Mouse (Mus musculus): Measurements from ENCODE around the gene Mast4. TPM values are rescaled to one million over a fixed set of nuclear protein-coding genes. Genes with fewer than 3 reads are reported as not detected.

The Mast4 gene
- polyA plus RNA-seq, 1 experiment from 2014 or later = 19.5 TPM

DNA sequence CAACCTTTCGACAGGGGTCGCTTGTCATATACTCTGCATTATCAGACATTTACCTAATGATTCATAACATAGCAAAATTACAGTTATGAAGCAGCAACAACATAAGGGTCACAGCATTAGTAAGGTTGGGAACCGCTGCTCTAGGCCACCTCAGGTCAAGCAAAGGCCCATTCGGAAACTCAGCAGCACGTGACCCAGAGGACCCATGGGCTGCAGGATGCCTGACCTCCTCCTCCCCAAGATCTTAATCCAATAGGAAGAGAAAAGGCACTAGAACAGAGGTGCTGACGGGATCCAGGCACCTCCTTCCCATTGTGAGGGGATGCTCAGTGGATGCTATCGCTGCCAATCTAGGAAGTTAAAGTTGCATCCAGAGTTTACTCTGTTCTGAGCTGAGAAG is 432.2 kb downstream of the Mast4 start:
- Histone ChIP-seq H3K4me3 (ENCODE audit: low read depth, low read length) (no peak overlapping the region), H3K4me2 (ENCODE audit: low read depth) (no peak overlapping the region), H3K4me1 (ENCODE audit: control insufficient read depth, insufficient read depth, low read length) (peaks cover 11% of the 10 kb centered on the region; the same call in 1 of the 2 replicates), H3K27ac (ENCODE audit: low read depth, low read length) (no peak overlapping the region), H3K9ac (ENCODE audit: low read length) (no peak overlapping the region), H3K9me3 (ENCODE audit: control insufficient read depth, low read length) (no peaks in the 10 kb centered on the region), H3K27me3 (ENCODE audit: control insufficient read depth, insufficient read depth, low read length) (no peaks in the 10 kb centered on the region), H3K36me3 (ENCODE audit: control insufficient read depth, insufficient read depth, low read length) (no peaks in the 10 kb centered on the region)
- 81% methylated on average over 7 of the region's 7 CpGs for WGBS
- no peak for DNase-seq (ENCODE audit: low spot score)
- no peak for ATAC-seq (ENCODE audit: insufficient read depth, low FRiP score, low TSS enrichment)

DNA sequence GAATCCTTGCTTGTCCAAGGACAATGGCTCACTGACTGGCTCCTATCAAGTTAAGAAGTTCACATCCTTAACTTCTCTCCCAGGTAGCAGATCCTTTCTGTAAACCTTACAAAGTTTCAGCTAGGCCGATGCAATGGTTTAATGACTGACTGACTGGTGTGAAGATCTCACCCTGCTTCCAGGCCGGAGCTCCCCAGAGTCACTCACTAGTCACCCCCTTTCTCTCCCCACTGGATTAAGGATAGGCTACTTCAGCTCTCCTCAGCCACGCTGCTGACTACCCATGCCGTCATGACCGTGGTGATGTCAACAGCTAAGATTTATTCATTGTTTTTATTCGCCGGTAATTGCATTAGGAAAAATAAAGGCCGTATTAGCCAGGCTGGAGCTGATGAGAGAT is 433.8 kb downstream of the Mast4 start:
- no peak overlapping the region for H3K27ac ChIP-seq (ENCODE audit: low read depth, low read length)
- peaks cover 11% of the 10 kb centered on the region; the same call in 1 of the 2 replicates for H3K4me1 ChIP-seq (ENCODE audit: control insufficient read depth, insufficient read depth, low read length)
- H3K36me3 ChIP-seq (ENCODE audit: control insufficient read depth, insufficient read depth, low read length) = no peaks in the 10 kb centered on the region
- H3K9me3 ChIP-seq (ENCODE audit: control insufficient read depth, low read length) = no peaks in the 10 kb centered on the region
- H3K9ac ChIP-seq (ENCODE audit: low read length) = no peak overlapping the region
- no peaks in the 10 kb centered on the region for H3K27me3 ChIP-seq (ENCODE audit: control insufficient read depth, insufficient read depth, low read length)
- no peak overlapping the region for H3K4me2 ChIP-seq (ENCODE audit: low read depth)
- H3K4me3 ChIP-seq (ENCODE audit: low read depth, low read length) = no peak overlapping the region
- 60% methylated on average over 8 of the region's 8 CpGs for WGBS
- no peak for ATAC-seq (ENCODE audit: insufficient read depth, low FRiP score, low TSS enrichment)
- DNase-seq (ENCODE audit: low spot score) = no peak

DNA sequence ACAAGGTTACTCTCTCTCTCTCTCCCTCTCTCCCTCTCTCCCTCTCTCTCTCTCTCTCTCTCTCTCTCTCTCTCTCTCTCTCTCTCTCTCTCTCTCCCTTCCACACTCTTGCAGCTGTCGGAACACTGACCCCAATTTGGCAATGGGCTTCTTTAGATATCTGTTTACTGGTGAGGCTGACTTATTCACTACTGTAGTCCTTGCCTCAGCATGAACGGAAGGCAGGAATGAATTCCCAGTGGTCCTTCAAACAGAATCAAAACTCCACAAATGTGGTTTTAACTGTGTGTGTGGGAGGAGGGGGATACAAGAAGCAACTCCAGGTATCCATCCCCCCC is 434.2 kb downstream of the Mast4 start:
- no peaks in the 10 kb centered on the region for H3K27me3 ChIP-seq (ENCODE audit: control insufficient read depth, insufficient read depth, low read length)
- H3K4me3 ChIP-seq (ENCODE audit: low read depth, low read length) = no peak overlapping the region
- no peak overlapping the region for H3K9ac ChIP-seq (ENCODE audit: low read length)
- H3K36me3 ChIP-seq (ENCODE audit: control insufficient read depth, insufficient read depth, low read length) = no peaks in the 10 kb centered on the region
- H3K27ac ChIP-seq (ENCODE audit: low read depth, low read length) = no peak overlapping the region
- no peak for ATAC-seq (ENCODE audit: insufficient read depth, low FRiP score, low TSS enrichment)
- DNase-seq (ENCODE audit: low spot score) = no peak
- H3K4me2 ChIP-seq (ENCODE audit: low read depth) = no peak overlapping the region
- no peaks in the 10 kb centered on the region for H3K9me3 ChIP-seq (ENCODE audit: control insufficient read depth, low read length)
- H3K4me1 ChIP-seq (ENCODE audit: control insufficient read depth, insufficient read depth, low read length) = peaks cover 11% of the 10 kb centered on the region; the same call in 1 of the 2 replicates
- 62% methylated on average over 2 of the region's 2 CpGs for WGBS

DNA sequence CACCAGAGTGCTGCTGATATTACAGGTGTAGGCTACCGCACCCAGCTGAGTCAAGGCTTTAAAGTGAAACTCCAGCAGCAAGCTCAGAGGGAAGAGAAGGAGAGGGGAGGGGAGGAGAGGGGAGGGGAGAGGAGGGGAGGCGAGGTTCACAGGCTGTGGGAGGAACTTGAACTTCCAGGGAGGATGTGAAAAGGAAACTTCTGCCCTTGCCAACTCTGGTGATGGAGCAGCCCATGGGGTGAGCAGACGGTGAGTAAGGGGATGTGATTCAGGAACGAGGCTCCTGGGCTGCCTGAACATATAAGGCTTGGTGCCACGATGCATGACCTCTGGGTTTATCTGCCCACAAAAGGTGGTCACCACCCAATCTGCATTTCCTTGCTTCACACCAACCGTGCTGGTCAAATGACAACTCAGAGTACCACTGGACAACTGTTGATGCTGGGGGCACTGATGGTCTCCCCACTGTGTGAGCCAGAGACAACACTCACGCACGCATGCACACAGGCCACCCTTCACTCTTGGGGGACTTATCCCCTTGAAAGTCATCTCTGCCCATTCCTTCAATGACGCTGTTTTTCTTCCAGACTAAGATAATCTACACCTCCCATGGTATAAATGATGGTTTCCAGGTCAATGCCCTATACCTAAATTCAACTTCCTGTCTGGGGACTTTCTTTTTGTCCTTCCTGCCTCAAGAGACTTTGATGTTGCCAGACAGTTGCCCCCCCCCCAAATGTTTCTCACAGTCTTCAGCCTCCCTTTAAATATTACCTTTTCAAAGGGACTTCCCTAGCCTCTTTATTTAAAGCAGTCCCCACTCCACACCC is 434.8 kb downstream of the Mast4 start:
- WGBS = 69% methylated on average over 9 of the region's 9 CpGs
- Histone ChIP-seq H3K9me3 (ENCODE audit: control insufficient read depth, low read length) (no peaks in the 10 kb centered on the region), H3K36me3 (ENCODE audit: control insufficient read depth, insufficient read depth, low read length) (no peaks in the 10 kb centered on the region), H3K27ac (ENCODE audit: low read depth, low read length) (no peak overlapping the region), H3K27me3 (ENCODE audit: control insufficient read depth, insufficient read depth, low read length) (no peaks in the 10 kb centered on the region), H3K9ac (ENCODE audit: low read length) (no peak overlapping the region), H3K4me1 (ENCODE audit: control insufficient read depth, insufficient read depth, low read length) (peaks cover 14% of the 10 kb centered on the region; the same call in 1 of the 2 replicates), H3K4me3 (ENCODE audit: low read depth, low read length) (no peak overlapping the region), H3K4me2 (ENCODE audit: low read depth) (no peak overlapping the region)
- no peak for DNase-seq (ENCODE audit: low spot score)
- no peak for ATAC-seq (ENCODE audit: insufficient read depth, low FRiP score, low TSS enrichment)

DNA sequence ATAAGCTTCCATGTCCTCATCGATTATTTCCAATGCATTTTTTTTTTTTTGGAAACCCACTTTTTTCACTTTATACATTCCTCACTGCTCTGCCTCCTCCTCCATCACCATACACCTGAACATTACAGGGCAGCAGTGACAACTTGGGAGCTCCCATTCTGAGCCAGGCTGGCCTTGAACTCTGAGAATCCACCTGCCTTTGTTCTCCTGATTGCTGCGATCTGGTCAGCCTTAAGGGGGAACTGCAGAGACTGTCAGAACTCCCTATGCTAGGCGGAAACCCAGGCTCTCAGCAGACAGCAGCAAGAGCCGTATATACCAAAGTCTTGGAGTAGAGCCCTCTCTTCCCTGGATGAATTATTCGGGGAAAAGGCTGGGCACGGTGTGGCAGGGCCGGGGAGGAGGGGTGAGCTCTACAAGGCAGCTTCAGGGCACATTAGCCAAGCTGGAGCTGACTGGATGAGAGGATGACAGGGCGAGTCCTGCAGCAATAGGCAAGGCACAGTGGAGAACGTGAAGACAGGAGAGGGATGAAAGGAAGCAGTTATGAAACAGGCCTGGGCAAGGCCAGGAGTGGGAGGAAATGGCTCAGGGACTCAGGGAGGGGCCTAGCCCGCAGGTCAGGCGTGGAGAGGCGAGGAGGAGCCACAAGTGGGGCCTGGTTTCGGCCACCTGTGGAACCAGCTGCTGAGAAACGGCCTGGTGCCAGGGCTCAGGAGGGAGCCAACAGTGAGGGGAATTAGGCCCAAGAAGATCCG is 435.7 kb downstream of the Mast4 start:
- ATAC-seq (ENCODE audit: insufficient read depth, low FRiP score, low TSS enrichment) = no peak

DNA sequence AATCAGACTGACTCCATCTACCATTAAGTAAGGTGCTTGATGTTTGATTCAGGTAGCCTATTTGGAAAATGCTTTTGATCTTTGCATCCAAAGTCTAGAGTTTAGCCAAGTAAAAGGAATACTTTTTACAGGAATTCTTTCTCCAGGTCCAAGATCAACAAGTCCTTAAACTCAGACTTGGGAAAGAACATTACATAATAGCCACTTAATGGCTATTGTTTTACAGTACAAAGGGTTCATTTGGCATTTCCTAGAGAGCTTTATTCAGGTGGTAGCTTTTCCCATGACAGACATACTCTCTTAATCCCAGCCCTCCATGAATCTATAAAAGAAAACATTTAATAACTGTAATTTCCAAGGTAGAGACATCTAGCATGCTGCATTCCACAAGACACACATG is 438.0 kb downstream of the Mast4 start:
- no peak overlapping the region for H3K4me3 ChIP-seq (ENCODE audit: low read depth, low read length)
- H3K27ac ChIP-seq (ENCODE audit: low read depth, low read length) = no peak overlapping the region
- ATAC-seq (ENCODE audit: insufficient read depth, low FRiP score, low TSS enrichment) (no peak), DNase-seq (ENCODE audit: low spot score) (no peak)
- H3K4me2 ChIP-seq (ENCODE audit: low read depth) = no peak overlapping the region
- H3K9me3 ChIP-seq (ENCODE audit: control insufficient read depth, low read length) = no peaks in the 10 kb centered on the region
- peaks cover 13% of the 10 kb centered on the region; the same call in 1 of the 2 replicates for H3K4me1 ChIP-seq (ENCODE audit: control insufficient read depth, insufficient read depth, low read length)
- H3K9ac ChIP-seq (ENCODE audit: low read length) = no peak overlapping the region
- no peaks in the 10 kb centered on the region for H3K36me3 ChIP-seq (ENCODE audit: control insufficient read depth, insufficient read depth, low read length)
- no peaks in the 10 kb centered on the region for H3K27me3 ChIP-seq (ENCODE audit: control insufficient read depth, insufficient read depth, low read length)

More for the DNA sequence above, 435.7 kb downstream of the Mast4 start:
- Histone ChIP-seq H3K36me3 (ENCODE audit: control insufficient read depth, insufficient read depth, low read length) (no peaks in the 10 kb centered on the region), H3K4me2 (ENCODE audit: low read depth) (no peak overlapping the region), H3K27ac (ENCODE audit: low read depth, low read length) (no peak overlapping the region), H3K9ac (ENCODE audit: low read length) (0 out of 2 replicates have a peak overlapping the region, but pooled peaks have one; percentile 6), H3K9me3 (ENCODE audit: control insufficient read depth, low read length) (no peaks in the 10 kb centered on the region), H3K4me3 (ENCODE audit: low read depth, low read length) (no peak overlapping the region), H3K4me1 (ENCODE audit: control insufficient read depth, insufficient read depth, low read length) (peaks cover 14% of the 10 kb centered on the region; the same call in 1 of the 2 replicates), H3K27me3 (ENCODE audit: control insufficient read depth, insufficient read depth, low read length) (no peaks in the 10 kb centered on the region)
- WGBS = 50% methylated on average over 15 of the region's 15 CpGs
- no peak for DNase-seq (ENCODE audit: low spot score)

DNA sequence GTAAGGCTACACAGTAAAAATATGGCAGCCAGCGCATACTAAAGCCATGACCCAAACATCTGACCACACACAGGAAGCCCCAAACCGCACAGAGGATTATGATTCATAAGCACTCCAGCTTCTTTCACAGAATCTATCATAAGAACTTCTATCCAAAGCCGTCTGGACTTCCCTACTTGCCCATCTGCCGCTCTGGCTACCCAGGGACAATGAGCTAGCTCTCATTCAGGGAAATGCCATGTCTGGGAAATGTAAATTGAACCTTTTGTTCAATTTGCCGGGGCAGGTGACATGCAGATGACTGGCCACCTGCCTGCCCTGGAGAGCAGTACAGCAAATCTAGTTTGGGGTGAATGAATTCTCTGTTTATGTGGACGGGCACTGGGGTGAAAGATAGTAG is 438.4 kb downstream of the Mast4 start:
- WGBS = 58% methylated on average over 6 of the region's 6 CpGs
- Histone ChIP-seq H3K4me3 (ENCODE audit: low read depth, low read length) (no peak overlapping the region), H3K4me1 (ENCODE audit: control insufficient read depth, insufficient read depth, low read length) (peaks cover 9% of the 10 kb centered on the region; the same call in 1 of the 2 replicates), H3K27me3 (ENCODE audit: control insufficient read depth, insufficient read depth, low read length) (no peaks in the 10 kb centered on the region), H3K9me3 (ENCODE audit: control insufficient read depth, low read length) (no peaks in the 10 kb centered on the region), H3K27ac (ENCODE audit: low read depth, low read length) (no peak overlapping the region), H3K4me2 (ENCODE audit: low read depth) (no peak overlapping the region), H3K36me3 (ENCODE audit: control insufficient read depth, insufficient read depth, low read length) (no peaks in the 10 kb centered on the region), H3K9ac (ENCODE audit: low read length) (no peak overlapping the region)
- DNase-seq (ENCODE audit: low spot score) (no peak), ATAC-seq (ENCODE audit: insufficient read depth, low FRiP score, low TSS enrichment) (no peak)

DNA sequence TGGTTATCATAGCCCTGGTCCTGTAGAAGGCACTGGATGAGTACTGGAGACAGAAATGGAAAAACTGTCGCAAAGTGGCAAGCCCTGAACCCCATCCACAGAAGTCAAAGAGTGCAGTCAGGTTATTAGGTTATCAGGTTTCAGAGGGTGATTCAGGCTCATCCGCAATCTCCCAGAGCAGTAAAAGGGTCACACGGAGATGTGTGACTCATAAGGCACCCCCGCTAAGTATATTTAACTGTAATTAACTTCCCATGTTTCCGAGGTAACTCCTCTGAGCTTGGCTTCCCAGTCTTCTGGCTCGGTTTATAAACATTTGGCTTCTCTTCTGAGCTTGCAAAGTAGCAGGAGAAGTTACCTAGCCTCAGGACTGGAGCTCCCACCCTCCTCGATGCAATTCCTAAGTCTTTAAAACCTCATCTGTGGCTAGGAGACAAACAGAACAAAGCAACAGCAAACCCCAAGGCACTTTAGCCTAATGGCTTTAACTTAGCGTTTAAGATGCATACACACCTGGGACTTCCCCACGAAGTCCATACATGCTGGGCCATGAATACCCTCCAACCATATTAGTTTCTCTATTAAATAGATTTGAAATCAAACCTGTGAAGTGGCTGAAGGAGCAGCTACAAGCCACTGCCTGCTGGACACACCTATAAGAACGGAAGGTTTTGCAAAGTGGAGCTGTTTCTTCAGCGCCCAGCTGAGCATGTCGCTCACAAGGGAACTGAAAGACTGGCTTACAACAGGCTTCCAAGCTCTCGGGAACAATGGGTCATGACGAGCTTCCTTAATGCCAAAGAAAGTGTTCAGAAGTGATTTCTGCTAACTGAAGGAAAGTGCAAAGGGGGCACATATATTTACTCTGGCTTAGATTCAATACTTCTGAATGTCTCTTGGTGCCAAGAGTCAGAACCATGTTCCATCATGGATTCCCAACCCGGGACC is 439.7 kb downstream of the Mast4 start:
- DNase-seq (ENCODE audit: low spot score) (no peak), ATAC-seq (ENCODE audit: insufficient read depth, low FRiP score, low TSS enrichment) (no peak)
- no peak overlapping the region for H3K9ac ChIP-seq (ENCODE audit: low read length)
- H3K4me2 ChIP-seq (ENCODE audit: low read depth) = no peak overlapping the region
- no peaks in the 10 kb centered on the region for H3K9me3 ChIP-seq (ENCODE audit: control insufficient read depth, low read length)
- H3K4me1 ChIP-seq (ENCODE audit: control insufficient read depth, insufficient read depth, low read length) = peaks cover 9% of the 10 kb centered on the region; the same call in 1 of the 2 replicates
- WGBS = 35% methylated on average over 15 of the region's 15 CpGs
- H3K27me3 ChIP-seq (ENCODE audit: control insufficient read depth, insufficient read depth, low read length) = no peaks in the 10 kb centered on the region
- H3K4me3 ChIP-seq (ENCODE audit: low read depth, low read length) = no peak overlapping the region
- H3K27ac ChIP-seq (ENCODE audit: low read depth, low read length) = no peak overlapping the region
- H3K36me3 ChIP-seq (ENCODE audit: control insufficient read depth, insufficient read depth, low read length) = no peaks in the 10 kb centered on the region
